Mouse (Mus musculus) cerebellum, adult 18-20 months (tissue): ENCODE data around the gene Ttc33.

ENCODE experiments used
- DNase-seq, 2 experiments: peaks; one replicate each; pipeline ENCODE4 v3.0.0; 2021

The Ttc33 gene

GRCm38 (mm10) chr15:5185366-5186292, at the start of gene Ttc33:
Ttc33 (plus strand) TSS chr15:5185525.
- peak; percentile 85 to 89 for DNase-seq

GRCm38 (mm10) chr15:5138021-5138856, 47.1 kb upstream of the Ttc33 start:
- DNase-seq, result no peak

- no peak for DNase-seq
Observed at GRCm38 (mm10) chr15:5139366-5139765, 46.0 kb upstream of the Ttc33 start.

- no peak for DNase-seq
Observed at GRCm38 (mm10) chr15:5139863-5140262, 45.5 kb upstream of the Ttc33 start.

- DNase-seq, result no peak
Observed at GRCm38 (mm10) chr15:5140357-5140756, 45.0 kb upstream of the Ttc33 start.

GRCm38 (mm10) chr15:5142047-5142446, 43.3 kb upstream of the Ttc33 start:
- no peak for DNase-seq

- DNase-seq, result no peak
Observed at GRCm38 (mm10) chr15:5142714-5143113, 42.6 kb upstream of the Ttc33 start.

GRCm38 (mm10) chr15:5143361-5144020, 41.8 kb upstream of the Ttc33 start, which contains the start of gene Prkaa1:
Prkaa1 (plus strand) TSS chr15:5143861.
- peak; percentile 75 to 90 for DNase-seq

GRCm38 (mm10) chr15:5144021-5144778, 41.1 kb upstream of the Ttc33 start:
- peak; percentile 61 to 80 for DNase-seq

- no peak for DNase-seq
Observed at GRCm38 (mm10) chr15:5145196-5145945, 40.0 kb upstream of the Ttc33 start.

GRCm38 (mm10) chr15:5149187-5149586, 36.1 kb upstream of the Ttc33 start:
- no peak for DNase-seq

- DNase-seq, result no peak
Observed at GRCm38 (mm10) chr15:5152171-5152570, 33.2 kb upstream of the Ttc33 start.

- DNase-seq, result no peak
Observed at GRCm38 (mm10) chr15:5154621-5155020, 30.7 kb upstream of the Ttc33 start.

GRCm38 (mm10) chr15:5155093-5155492, 30.2 kb upstream of the Ttc33 start:
- DNase-seq, result no peak

- DNase-seq, result no peak
Observed at GRCm38 (mm10) chr15:5156355-5156754, 29.0 kb upstream of the Ttc33 start.

GRCm38 (mm10) chr15:5157386-5157785, 27.9 kb upstream of the Ttc33 start:
- peak in 1 of 2 experiments; percentile 5 for DNase-seq

GRCm38 (mm10) chr15:5158827-5159226, 26.5 kb upstream of the Ttc33 start:
- no peak for DNase-seq

GRCm38 (mm10) chr15:5165121-5165773, 20.1 kb upstream of the Ttc33 start:
- no peak for DNase-seq

GRCm38 (mm10) chr15:5173217-5173820, 12.0 kb upstream of the Ttc33 start:
- no peak for DNase-seq

- DNase-seq, result peak in 1 of 2 experiments; percentile 31
Observed at GRCm38 (mm10) chr15:5184668-5185330, 526 bp upstream of the Ttc33 start.
